Mouse (Mus musculus): ENCODE results near the gene Fance.
"Not testable (repeated sequence)": the region's sequence is repeated elsewhere in the genome, so short reads cannot be mapped to it uniquely, and the experiment has no call there.

Fance gene

GRCm38 (mm10) chr17:28294449-28295333, 18.6 kb upstream of the Fance start:
- no peak for DNase-seq

- no peak for DNase-seq
These were observed 14.4 kb upstream of the Fance start for GRCm38 (mm10) chr17:28298888-28299287.

GRCm38 (mm10) chr17:28299669-28300320, 13.5 kb upstream of the Fance start:
- DNase-seq: no peak

GRCm38 (mm10) chr17:28300323-28300722, 13.0 kb upstream of the Fance start:
- no peak for DNase-seq

GRCm38 (mm10) chr17:28300850-28301249, 12.5 kb upstream of the Fance start:
- no peak for DNase-seq

GRCm38 (mm10) chr17:28305172-28305571, 8.1 kb upstream of the Fance start:
- no peak for DNase-seq

GRCm38 (mm10) chr17:28308297-28309195, 4.8 kb upstream of the Fance start:
- peak; percentile 89 for DNase-seq

GRCm38 (mm10) chr17:28310831-28311230, 2.5 kb upstream of the Fance start:
- no peak for DNase-seq

GRCm38 (mm10) chr17:28311366-28312132, 1.8 kb upstream of the Fance start:
- no peak for DNase-seq

GRCm38 (mm10) chr17:28312232-28313211, 797 bp upstream of the Fance start:
- peak; percentile 65 to 69 for DNase-seq

- no peak for DNase-seq
These were observed 534 bp downstream of the Fance start for GRCm38 (mm10) chr17:28313880-28314225.

- DNase-seq: no peak
These were observed 2.4 kb downstream of the Fance start for GRCm38 (mm10) chr17:28315611-28316160.

- no peak for DNase-seq
These were observed 3.2 kb downstream of the Fance start for GRCm38 (mm10) chr17:28316476-28316875.

GRCm38 (mm10) chr17:28317091-28317490, 3.8 kb downstream of the Fance start:
- no peak for DNase-seq

- no peak for DNase-seq
These were observed 4.4 kb downstream of the Fance start for GRCm38 (mm10) chr17:28317725-28318124.

- DNase-seq: no peak
These were observed 8.4 kb downstream of the Fance start for GRCm38 (mm10) chr17:28321700-28322099.

- DNase-seq: no peak
These were observed 10.5 kb downstream of the Fance start for GRCm38 (mm10) chr17:28323786-28324185.

GRCm38 (mm10) chr17:28324416-28324815, 11.1 kb downstream of the Fance start:
- not testable (repeated sequence) for DNase-seq

GRCm38 (mm10) chr17:28325751-28326150, 12.4 kb downstream of the Fance start:
- no peak for DNase-seq

GRCm38 (mm10) chr17:28326951-28327350, 13.6 kb downstream of the Fance start:
- DNase-seq: no peak

Data from B cell, adult 2 months (primary cell).